Mouse (Mus musculus) heart, embryonic 16.5 days (tissue): Measurements from ENCODE around the gene Exoc3l4. TPM values are rescaled to one million over a fixed set of nuclear protein-coding genes. Genes with fewer than 3 reads are reported as not detected.

Experiments
- ATAC-seq: fragments of 200-750 bp; cut with Nextera tagmentation; replicated peaks from 2 replicates; pipeline ENCODE4 v1.8.0; 2017; ENCODE audit warnings: moderate number of reproducible peaks; ENCODE audit not compliant: insufficient read depth, low FRiP score; ENCODE audit errors: extremely low read depth
- H3K27ac ChIP-seq: fragments of 300-500 bp; sonication (generic); 2 replicates; pipeline ENCODE4 v1.5.1; 2014; ENCODE audit warnings: mild to moderate bottlenecking, low read length, control low read depth, moderate library complexity
- H3K27me3 ChIP-seq: fragments of 300-500 bp; sonication (generic); 2 replicates; pipeline ENCODE4 v1.6.1; 2014; ENCODE audit warnings: low read length, mixed read lengths; ENCODE audit not compliant: control insufficient read depth, insufficient read depth
- H3K36me3 ChIP-seq: fragments of 300-500 bp; sonication (generic); 2 replicates; pipeline ENCODE4 v1.6.1; 2014; ENCODE audit not compliant: control insufficient read depth, insufficient read depth
- H3K4me1 ChIP-seq: fragments of 300-500 bp; sonication (generic); 2 replicates; pipeline ENCODE4 v1.6.1; 2014; ENCODE audit warnings: low read length, mixed read lengths; ENCODE audit not compliant: control insufficient read depth, insufficient read depth
- H3K4me2 ChIP-seq: fragments of 300-500 bp; sonication (generic); 2 replicates; pipeline ENCODE4 v1.6.1; 2014; ENCODE audit warnings: low read depth, mild to moderate bottlenecking, control low read depth, low read length
- H3K4me3 ChIP-seq: fragments of 300-500 bp; sonication (generic); 2 replicates; pipeline ENCODE4 v1.5.1; 2014; ENCODE audit warnings: mild to moderate bottlenecking, control low read depth, low read length
- H3K9ac ChIP-seq: fragments of 300-500 bp; sonication (generic); 2 replicates; pipeline ENCODE4 v1.6.1; 2014; ENCODE audit warnings: low read length, control low read depth
- H3K9me3 ChIP-seq: fragments of 300-500 bp; sonication (generic); replicated peaks from 2 replicates; pipeline ENCODE4 v1.6.1; 2016; ENCODE audit warnings: low read length; ENCODE audit not compliant: control insufficient read depth
- WGBS: fragments of 180-500 bp; shearing (Covaris S2); extraction: QIAGEN DNeasy Blood & Tissue Kit; methylation state at CpG from one replicate; pipeline ENCODE4 v1.1.7; 2014; 5-methylcytosine and 5-hydroxymethylcytosine counted together
- polyA plus RNA-seq: library from polyadenylated mRNA; unstranded; fragments of >200 nt; fragmentation: Nextera tagmentation; extraction: Ambion mirVana; gene quantifications from 2 replicates; pipeline ENCODE4 v1.2.1, GENCODE M21; 2015

Gene Exoc3l4
- polyA plus RNA-seq, 1 experiment from 2014 or later = 14.9 TPM

DNA sequence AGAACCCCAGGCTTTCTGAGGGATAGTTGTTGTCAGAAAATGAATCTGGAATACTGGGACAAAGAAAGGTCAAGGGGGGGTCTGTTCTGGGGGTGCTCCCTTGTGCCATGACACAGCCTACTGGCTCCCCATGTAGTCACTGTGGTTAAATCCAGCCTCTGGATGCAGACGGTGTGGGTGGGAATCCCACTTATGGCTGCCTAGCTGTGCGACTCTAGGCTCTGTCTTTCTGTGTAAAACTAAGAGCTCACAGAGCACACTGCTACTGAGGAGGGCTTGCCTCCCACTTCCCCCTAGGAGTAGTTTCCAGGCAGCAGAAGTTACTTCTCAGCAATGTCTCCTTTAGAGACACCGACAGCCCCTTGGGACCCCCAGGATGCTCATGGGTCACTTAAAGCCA, 19.4 kb downstream of the Exoc3l4 start:
- 73% methylated on average over 3 of the region's 3 CpGs for WGBS
- peaks cover 25% of the 10 kb centered on the region for H3K27me3 ChIP-seq

DNA sequence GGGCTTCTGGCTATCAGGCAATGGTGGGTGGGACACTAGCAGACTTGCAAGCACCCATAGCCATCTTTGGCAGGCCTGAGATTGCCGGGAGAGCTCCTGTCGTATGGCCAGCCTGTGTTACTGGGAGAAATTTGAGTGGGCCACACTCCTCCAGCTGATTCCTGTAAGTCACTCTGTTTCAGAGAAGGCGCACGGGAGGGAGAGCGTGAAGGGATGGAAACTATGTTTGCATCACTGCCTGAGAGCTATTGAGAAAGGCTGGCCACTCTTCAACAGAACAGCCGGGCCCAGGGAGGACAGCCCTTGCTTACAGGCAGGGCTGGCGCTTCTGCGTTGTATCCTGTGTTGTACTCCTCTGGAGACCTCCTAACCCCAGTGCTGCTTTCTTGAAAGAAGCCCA, 19.8 kb downstream of the Exoc3l4 start:
- Histone ChIP-seq H3K27ac (no peak overlapping the region), H3K4me1 (peaks cover 17% of the 10 kb centered on the region), H3K27me3 (peaks cover 23% of the 10 kb centered on the region), H3K4me3 (no peak overlapping the region), H3K4me2 (no peak overlapping the region), H3K36me3 (no peaks in the 10 kb centered on the region), H3K9me3 (no peaks in the 10 kb centered on the region), H3K9ac (no peak overlapping the region)
- ATAC-seq = 0 out of 2 replicates have a peak, but pooled peaks have one; percentile 8
- 45% methylated on average over 8 of the region's 8 CpGs for WGBS

More for the DNA sequence above, 19.4 kb downstream of the Exoc3l4 start:
- Histone ChIP-seq H3K4me1 (peaks cover 21% of the 10 kb centered on the region), H3K27ac (no peak overlapping the region), H3K36me3 (no peaks in the 10 kb centered on the region), H3K9ac (no peak overlapping the region), H3K9me3 (no peaks in the 10 kb centered on the region), H3K4me2 (no peak overlapping the region), H3K4me3 (no peak overlapping the region)
- ATAC-seq = no peak

DNA sequence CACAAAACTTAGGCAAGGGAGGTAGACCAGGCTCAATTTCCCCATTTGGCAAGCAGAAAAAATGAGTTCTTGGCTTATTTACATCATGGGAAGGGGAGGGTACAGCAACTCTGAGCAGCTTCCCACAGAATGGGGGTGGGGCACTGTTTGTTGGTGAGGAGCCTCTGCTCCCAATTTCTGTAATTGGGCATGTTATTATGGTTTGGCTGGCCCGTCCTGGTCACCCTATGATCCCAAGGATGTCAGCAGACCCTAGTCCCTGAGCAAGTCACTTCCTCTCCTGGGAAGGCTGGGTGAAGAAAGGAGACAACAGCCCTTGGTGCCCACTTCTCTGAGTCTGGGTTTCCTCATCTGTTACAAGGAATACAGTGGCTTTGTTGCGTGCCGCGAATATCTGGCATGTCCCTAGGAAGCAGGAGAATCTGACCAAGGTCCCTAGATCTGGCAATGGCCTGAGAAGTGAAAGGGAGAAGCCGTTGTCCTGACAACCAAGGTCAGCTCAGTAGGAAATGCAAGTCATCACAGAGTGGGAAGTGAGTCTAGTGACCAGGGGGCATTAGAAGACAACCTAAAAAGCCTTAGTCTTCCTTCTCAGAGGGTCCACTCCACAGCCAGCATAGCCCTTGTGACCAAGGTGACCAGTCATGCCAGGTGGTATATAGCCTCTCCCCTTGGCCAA, 20.5 kb downstream of the Exoc3l4 start:
- H3K36me3 ChIP-seq = no peaks in the 10 kb centered on the region
- ATAC-seq = no peak
- 64% methylated on average over 5 of the region's 5 CpGs for WGBS
- no peak overlapping the region for H3K4me2 ChIP-seq
- H3K27me3 ChIP-seq = peaks cover 24% of the 10 kb centered on the region
- peaks cover 15% of the 10 kb centered on the region for H3K4me1 ChIP-seq
- no peak overlapping the region for H3K4me3 ChIP-seq
- H3K9ac ChIP-seq = no peak overlapping the region
- no peak overlapping the region for H3K27ac ChIP-seq
- no peaks in the 10 kb centered on the region for H3K9me3 ChIP-seq

DNA sequence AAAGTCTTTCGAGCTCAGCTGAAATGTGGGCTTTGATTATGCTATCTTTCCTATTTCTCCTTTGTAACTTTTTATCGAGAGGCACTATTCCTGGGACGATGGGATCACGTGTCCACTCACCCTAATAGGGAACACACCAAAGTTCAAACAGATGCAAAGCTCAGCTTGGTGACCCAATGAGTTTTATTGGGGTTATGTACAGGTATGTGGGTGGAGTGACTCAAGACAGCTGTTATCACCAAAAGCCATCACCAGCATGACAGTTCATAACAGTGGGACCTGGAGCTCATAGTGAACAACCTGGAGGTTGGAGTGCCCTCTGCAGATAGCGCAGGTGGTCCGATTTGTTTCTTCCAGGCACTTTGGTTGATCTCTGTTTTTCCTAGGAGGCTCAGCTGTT, 22.0 kb downstream of the Exoc3l4 start:
- no peak for ATAC-seq
- Histone ChIP-seq H3K9ac (no peak overlapping the region), H3K4me2 (no peak overlapping the region), H3K9me3 (no peaks in the 10 kb centered on the region), H3K4me1 (peaks cover 20% of the 10 kb centered on the region), H3K27ac (no peak overlapping the region), H3K36me3 (no peaks in the 10 kb centered on the region), H3K27me3 (peaks cover 32% of the 10 kb centered on the region), H3K4me3 (no peak overlapping the region)
- WGBS = 81% methylated on average over 6 of the region's 6 CpGs

DNA sequence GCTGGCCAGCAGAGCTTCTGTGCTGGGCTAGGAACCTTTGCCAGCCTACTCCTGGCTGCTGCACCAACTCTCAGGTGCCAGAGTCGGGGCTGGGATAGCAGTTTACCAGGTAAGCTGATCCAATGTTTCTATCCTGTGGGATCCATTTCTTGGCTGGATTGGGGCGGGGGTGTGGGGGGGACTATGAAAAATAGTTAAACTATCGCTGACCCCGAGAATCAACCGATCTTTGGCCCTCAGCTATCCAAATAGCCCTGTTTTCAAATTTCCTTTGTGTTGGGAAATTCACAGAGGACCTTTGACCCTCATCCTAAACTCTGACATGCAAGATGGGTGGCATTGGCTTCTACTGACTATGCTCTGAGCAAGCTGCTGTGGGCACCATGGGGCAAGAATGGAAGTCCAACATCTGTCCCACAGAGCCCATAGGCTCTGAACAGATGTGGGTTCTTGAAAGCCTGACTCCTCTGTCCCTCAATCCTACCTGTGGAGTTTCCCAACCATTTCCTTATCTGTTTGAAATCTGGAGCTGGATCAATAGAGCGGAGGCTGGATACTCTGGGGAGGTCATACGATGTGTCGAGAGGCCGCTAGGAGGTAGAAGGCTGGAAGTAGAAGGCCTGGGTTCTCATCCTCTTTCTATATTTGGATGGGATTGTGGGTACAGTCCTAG, 24.0 kb downstream of the Exoc3l4 start:
- Histone ChIP-seq H3K4me1 (peaks cover 17% of the 10 kb centered on the region), H3K4me2 (no peak overlapping the region), H3K27me3 (peaks cover 47% of the 10 kb centered on the region), H3K4me3 (no peak overlapping the region), H3K27ac (no peak overlapping the region), H3K36me3 (no peaks in the 10 kb centered on the region), H3K9ac (no peak overlapping the region), H3K9me3 (no peaks in the 10 kb centered on the region)
- no peak for ATAC-seq
- 88% methylated on average over 9 of the region's 9 CpGs for WGBS

DNA sequence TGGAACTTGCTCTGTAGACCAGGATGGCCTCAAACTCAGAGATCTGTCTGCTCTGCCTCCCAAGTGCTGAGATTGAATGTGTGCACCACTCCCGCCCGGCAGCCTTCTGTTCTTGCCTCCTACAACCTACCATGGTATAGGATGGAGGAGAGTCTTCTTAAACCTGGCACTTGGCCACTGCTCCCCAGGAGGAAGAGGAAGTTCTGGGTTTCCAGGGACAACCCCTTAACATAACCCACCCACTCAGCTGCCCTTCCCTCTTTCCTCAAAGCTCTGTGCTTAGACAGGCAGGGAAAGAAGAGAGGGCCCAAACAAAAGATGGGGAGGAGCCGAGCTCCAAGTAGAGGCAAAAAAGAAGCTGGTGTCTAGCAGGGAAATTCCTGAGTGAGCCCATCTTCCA, 24.7 kb downstream of the Exoc3l4 start:
- no peak overlapping the region for H3K4me3 ChIP-seq
- no peak overlapping the region for H3K9ac ChIP-seq
- no peak overlapping the region for H3K4me2 ChIP-seq
- no peak for ATAC-seq
- WGBS = 69% methylated on average over 3 of the region's 3 CpGs
- H3K36me3 ChIP-seq = no peaks in the 10 kb centered on the region
- no peak overlapping the region for H3K27ac ChIP-seq
- peaks cover 15% of the 10 kb centered on the region for H3K4me1 ChIP-seq
- no peaks in the 10 kb centered on the region for H3K9me3 ChIP-seq
- peaks cover 50% of the 10 kb centered on the region for H3K27me3 ChIP-seq

DNA sequence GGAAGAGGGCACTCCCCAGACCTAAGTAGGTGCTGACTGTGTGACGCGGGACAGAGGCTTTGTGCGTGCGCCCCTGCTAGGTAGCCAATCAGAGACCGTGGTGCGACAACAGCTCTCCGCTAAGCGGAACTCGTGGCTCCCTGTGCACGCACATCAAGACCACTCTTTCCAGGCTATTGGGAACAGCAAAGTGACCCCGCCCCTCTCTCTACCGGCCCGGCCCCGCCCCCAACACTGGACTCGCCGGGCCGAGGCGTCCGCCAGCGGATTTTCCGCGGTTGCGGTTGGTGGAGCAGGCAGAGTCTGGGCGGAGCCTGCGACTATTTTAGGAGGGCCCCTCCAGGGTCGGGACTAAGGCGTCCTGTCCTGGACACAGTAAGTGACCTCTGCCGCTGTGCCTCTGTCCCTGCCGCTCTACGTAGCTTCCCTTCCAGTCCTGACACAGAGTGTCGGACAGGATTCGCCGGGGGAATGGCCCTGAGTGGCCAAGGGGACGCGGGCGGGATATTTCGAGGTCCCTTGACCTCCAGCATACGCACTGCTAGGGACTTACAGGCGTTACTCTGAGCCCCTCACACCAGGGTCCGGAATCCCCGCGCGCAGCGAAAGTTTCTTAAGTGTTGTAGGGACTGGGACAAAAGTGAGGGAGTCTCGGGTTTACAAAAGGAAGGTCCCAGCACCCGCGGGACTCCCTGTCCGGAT, 25.6 kb downstream of the Exoc3l4 start, which contains the start of gene Tnfaip2:
Gene Tnfaip2, plus strand, starts transcription at position 161 of the 702 bp plus-strand sequence.
- no peaks in the 10 kb centered on the region for H3K9me3 ChIP-seq
- H3K27me3 ChIP-seq = peaks cover 59% of the 10 kb centered on the region
- H3K27ac ChIP-seq = peak within 1 kb of the TSS; percentile 32; the same call in 1 of the 2 replicates
- peaks cover 14% of the 10 kb centered on the region for H3K4me1 ChIP-seq
- peak within 1 kb of the TSS; percentile 86 for H3K4me2 ChIP-seq
- ATAC-seq = peak; percentile 89
- peak within 1 kb of the TSS; percentile 59 for H3K4me3 ChIP-seq
- no peaks in the 10 kb centered on the region for H3K36me3 ChIP-seq
- H3K9ac ChIP-seq = peak within 1 kb of the TSS; percentile 71
- 1% methylated on average over 48 of the region's 48 CpGs for WGBS

DNA sequence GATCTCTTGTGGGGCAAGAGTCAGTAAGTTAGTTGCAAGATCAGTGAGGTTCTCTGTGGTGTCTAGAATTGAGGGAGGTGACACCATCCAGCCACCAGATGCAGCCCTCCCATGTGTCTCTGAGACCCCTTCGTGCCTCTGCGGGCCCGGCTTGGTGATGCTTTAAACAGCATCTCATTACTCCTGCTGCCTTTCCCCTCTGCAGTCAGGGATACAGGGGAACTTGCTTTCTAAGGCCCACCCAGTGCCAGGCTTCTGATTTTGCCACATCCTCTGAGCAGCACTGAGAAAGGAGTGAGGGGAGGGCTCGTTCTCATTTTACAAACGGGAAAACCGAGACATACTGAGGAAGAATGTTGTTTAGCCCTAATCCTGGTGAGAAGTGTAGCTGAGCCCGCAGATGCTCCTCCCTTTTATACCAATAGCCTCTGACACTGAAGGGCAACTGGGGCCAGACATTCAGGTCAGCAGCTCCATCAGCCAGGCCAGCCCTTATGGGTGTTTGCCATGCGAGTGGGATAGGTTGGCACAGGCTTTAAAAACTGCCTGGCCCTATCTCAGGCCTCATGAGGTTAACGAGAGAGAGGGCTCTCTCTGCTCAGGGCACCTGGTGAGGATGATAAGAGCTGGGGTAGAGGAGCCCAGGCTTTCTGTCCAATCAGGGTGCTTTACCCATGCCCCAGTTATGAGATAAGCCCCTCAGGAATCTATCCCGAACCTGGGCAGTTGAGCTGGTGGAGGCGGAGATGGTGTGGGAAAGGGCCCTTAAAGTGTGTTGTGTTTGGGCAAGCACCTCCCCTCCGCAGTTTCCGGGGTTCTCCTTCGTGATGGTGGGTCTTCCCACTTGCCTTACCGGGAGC, 26.4 kb downstream of the Exoc3l4 start:
- Histone ChIP-seq H3K36me3 (no peaks in the 10 kb centered on the region), H3K4me2 (peak overlapping the region; percentile 86), H3K9me3 (no peaks in the 10 kb centered on the region), H3K9ac (peak overlapping the region; percentile 71), H3K27me3 (peaks cover 61% of the 10 kb centered on the region), H3K4me1 (peaks cover 17% of the 10 kb centered on the region), H3K27ac (peak overlapping the region; percentile 32; the same call in 1 of the 2 replicates), H3K4me3 (peak overlapping the region; percentile 59)
- no peak for ATAC-seq
- WGBS = 31% methylated on average over 15 of the region's 15 CpGs
